8 mouse cellular contexts compared by ENCODE assay signal in the genomic region with DNA sequence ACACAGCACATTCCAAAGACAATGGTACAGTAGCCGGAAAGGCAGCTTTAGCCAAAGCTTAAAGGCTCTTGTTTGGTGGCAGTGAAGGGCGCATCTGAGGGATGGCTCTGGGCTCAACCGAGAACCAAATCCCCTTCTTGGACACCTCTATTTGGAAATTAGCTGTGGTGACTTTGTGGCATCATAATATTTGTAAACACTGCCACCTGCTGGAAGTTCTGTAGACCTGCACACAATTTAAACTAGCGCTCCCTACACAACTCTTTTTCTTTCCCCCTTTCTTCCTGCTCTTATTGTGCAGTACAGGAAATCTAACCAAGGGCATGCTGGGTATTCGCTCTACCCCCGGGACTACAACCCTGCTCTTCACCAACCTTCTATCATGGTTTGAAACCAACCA. TPM values are rescaled to one million over a fixed set of nuclear protein-coding genes. Genes with fewer than 3 reads are reported as not detected.
DNase-seq lines count a peak whose midpoint lies in the region; ATAC-seq and TF ChIP-seq lines count a peak whose summit lies in the region.

No protein-coding gene starts in this region.

- 11% methylated on average over 6 of the region's 6 CpGs for WGBS in embryonic facial prominence, embryonic 13.5 days
- WGBS in limb, embryonic 12.5 days: 20% methylated on average over 6 of the region's 6 CpGs
- WGBS in neural tube, embryonic 11.5 days: 19% methylated on average over 6 of the region's 6 CpGs
- WGBS in heart, embryonic 12.5 days: 11% methylated on average over 6 of the region's 6 CpGs

- POLR2A ChIA-PET in Patski (lab: Charles Lee): interaction anchor here (0.7 to 2.7 kb wide), 2 partner anchors 11 to 18 kb away, joined by 3 to 12 read pairs; a partner anchor contains a TSS

- 0 out of 2 replicates have a peak, but pooled peaks cover 3% of the 10 kb centered on the region for H3K4me1 ChIP-seq in embryonic facial prominence, embryonic 13.5 days
- H3K4me1 ChIP-seq in limb, embryonic 12.5 days (replicated peaks): no peaks in the 10 kb centered on the region
- H3K4me1 ChIP-seq in neural tube, embryonic 11.5 days (ENCODE audit: control insufficient read depth, insufficient read depth, low read length): no peaks in the 10 kb centered on the region
- H3K4me1 ChIP-seq in heart, embryonic 12.5 days (replicated peaks): peaks cover 4% of the 10 kb centered on the region; the same call in 1 of the 2 replicates

- H3K9ac ChIP-seq in embryonic facial prominence, embryonic 13.5 days: no peak overlapping the region
- H3K9ac ChIP-seq in limb, embryonic 12.5 days (replicated peaks): no peak overlapping the region
- H3K9ac ChIP-seq in neural tube, embryonic 11.5 days (ENCODE audit: low read length): no peak overlapping the region
- H3K9ac ChIP-seq in heart, embryonic 12.5 days: no peak overlapping the region

- no peaks in the 10 kb centered on the region for H3K36me3 ChIP-seq in embryonic facial prominence, embryonic 13.5 days
- H3K36me3 ChIP-seq in limb, embryonic 12.5 days: no peaks in the 10 kb centered on the region
- H3K36me3 ChIP-seq in neural tube, embryonic 11.5 days (ENCODE audit: control insufficient read depth, insufficient read depth, low read length): no peaks in the 10 kb centered on the region
- no peaks in the 10 kb centered on the region for H3K36me3 ChIP-seq in heart, embryonic 12.5 days

- no peak overlapping the region for H3K4me3 ChIP-seq in layer of hippocampus, adult 2 months
- no peak overlapping the region for H3K4me3 ChIP-seq in embryonic facial prominence, embryonic 13.5 days
- H3K4me3 ChIP-seq in limb, embryonic 12.5 days (replicated peaks): no peak overlapping the region
- no peak overlapping the region for H3K4me3 ChIP-seq in neural tube, embryonic 11.5 days (ENCODE audit: low read depth, low read length)
- H3K4me3 ChIP-seq in heart, embryonic 12.5 days: no peak overlapping the region

- peak; percentile 76 for ATAC-seq in Patski
- 0 out of 2 replicates have a peak, but pooled peaks have one; percentile 11 for ATAC-seq in embryonic facial prominence, embryonic 13.5 days (ENCODE audit: insufficient number of reproducible peaks, insufficient read depth, low FRiP score, low TSS enrichment, low read depth)
- peak; percentile 61; the same call in 1 of the 2 replicates for ATAC-seq in limb, embryonic 12.5 days (ENCODE audit: insufficient number of reproducible peaks, insufficient read depth, low FRiP score, low TSS enrichment, low read depth)
- peak; percentile 61; the same call in 1 of the 2 replicates for ATAC-seq in neural tube, embryonic 11.5 days (ENCODE audit: insufficient read depth, low FRiP score, low TSS enrichment)
- no peak for ATAC-seq in heart, embryonic 12.5 days (ENCODE audit: insufficient number of reproducible peaks, low FRiP score)

- CTCF ChIA-PET in Patski (lab: Charles Lee): interaction anchor here (0.8 to 2.6 kb wide), 13 partner anchors 9 to 169 kb away, joined by 3 to 16 read pairs (median 5); a partner anchor contains a TSS

- peak; percentile 90 for TF ChIP-seq CTCF in layer of hippocampus, adult 2 months (conservative IDR thresholded peaks at IDR 0.05)
- TF ChIP-seq CTCF in Patski (IDR thresholded peaks at IDR 0.05): peak; percentile 77

- DNase-seq in layer of hippocampus, adult 2 months (ENCODE audit: low spot score in 2 of 2): peak in 1 of 2 experiments; percentile 46
- no peak for DNase-seq in layer of hippocampus, adult 8-10 months (ENCODE audit: low spot score in 2 of 2)
- no peak for DNase-seq in Patski (ENCODE audit: low read depth, low spot score)
- peak; percentile 48 for DNase-seq in neural tube, embryonic 11.5 days (ENCODE audit: low spot score)
- no peak for DNase-seq in right cerebral cortex, postnatal 36 days (ENCODE audit: low spot score in 2 of 2)

- peaks cover under 1% of the 10 kb centered on the region for H3K27me3 ChIP-seq in Patski
- H3K27me3 ChIP-seq in embryonic facial prominence, embryonic 13.5 days: peaks cover 1% of the 10 kb centered on the region; the same call in 1 of the 2 replicates
- H3K27me3 ChIP-seq in limb, embryonic 12.5 days: no peaks in the 10 kb centered on the region; the same call in 1 of the 2 replicates
- no peaks in the 10 kb centered on the region for H3K27me3 ChIP-seq in neural tube, embryonic 11.5 days (ENCODE audit: control insufficient read depth, insufficient read depth, low read length)
- H3K27me3 ChIP-seq in heart, embryonic 12.5 days (replicated peaks): peaks cover 6% of the 10 kb centered on the region

- in situ Hi-C loops in Patski (cut with MboI; ENCODE audit: low pct_unique_long_range_greater_than_20kb): loop anchor here (5.0 to 25.0 kb wide), 5 partner anchors 42 to 1032 kb away; a partner anchor contains a TSS

- H3K9me3 ChIP-seq in embryonic facial prominence, embryonic 13.5 days: no peaks in the 10 kb centered on the region
- no peaks in the 10 kb centered on the region for H3K9me3 ChIP-seq in limb, embryonic 12.5 days
- no peaks in the 10 kb centered on the region for H3K9me3 ChIP-seq in neural tube, embryonic 11.5 days (ENCODE audit: control insufficient read depth, low read length)
- no peaks in the 10 kb centered on the region for H3K9me3 ChIP-seq in heart, embryonic 12.5 days (replicated peaks)

- H3K4me2 ChIP-seq in embryonic facial prominence, embryonic 13.5 days: no peak overlapping the region
- no peak overlapping the region for H3K4me2 ChIP-seq in limb, embryonic 12.5 days
- H3K4me2 ChIP-seq in neural tube, embryonic 11.5 days (ENCODE audit: low read depth): no peak overlapping the region
- H3K4me2 ChIP-seq in heart, embryonic 12.5 days: no peak overlapping the region

- no peak overlapping the region for H3K27ac ChIP-seq in layer of hippocampus, adult 2 months
- H3K27ac ChIP-seq in embryonic facial prominence, embryonic 13.5 days: no peak overlapping the region
- no peak overlapping the region for H3K27ac ChIP-seq in limb, embryonic 12.5 days
- no peak overlapping the region for H3K27ac ChIP-seq in neural tube, embryonic 11.5 days (ENCODE audit: low read depth, low read length)
- no peak overlapping the region for H3K27ac ChIP-seq in heart, embryonic 12.5 days (ENCODE audit: poor library complexity, severe bottlenecking)

RNA-seq across cellular contexts. Expression of a gene that starts 11.4 kb away (rescaled TPM):
- total RNA-seq in layer of hippocampus, adult 2 months (2021): 100 to 1,000 TPM; 540 to 581 TPM
- 100 to 1,000 TPM; 561 to 645 (median 604) TPM for total RNA-seq in layer of hippocampus, adult 8-10 months (2022)
- 1,843 TPM for polyA plus RNA-seq in Patski (2021)
- polyA plus RNA-seq in embryonic facial prominence, embryonic 13.5 days (2015; fragmentation: Nextera tagmentation; extraction: Ambion mirVana): 308 and 321 TPM in 2 replicates
- polyA plus RNA-seq in limb, embryonic 12.5 days (2016; fragmentation: Nextera tagmentation; extraction: Ambion mirVana): 480 and 486 TPM in 2 replicates
- 517 and 530 TPM in 2 replicates for polyA plus RNA-seq in neural tube, embryonic 11.5 days (2014; fragmentation: Nextera tagmentation; extraction: Ambion mirVana)
- 777 and 782 TPM in 2 replicates for polyA plus RNA-seq in heart, embryonic 12.5 days (2016; fragmentation: Nextera tagmentation; extraction: Ambion mirVana)

RNA-seq across cellular contexts. Expression of a gene that starts 46.2 kb away (rescaled TPM):
- under 1 TPM; 0.12 to 0.13 TPM for total RNA-seq in layer of hippocampus, adult 2 months (2021)
- total RNA-seq in layer of hippocampus, adult 8-10 months (2022): under 1 TPM in 3 of 4 experiments, not detected in 1; 0.16 to 0.18 (median 0.16) TPM
- not detected for polyA plus RNA-seq in Patski (2021)
- 0.66 TPM in 1 of 2 replicates, not detected in the other for polyA plus RNA-seq in embryonic facial prominence, embryonic 13.5 days (2015; fragmentation: Nextera tagmentation; extraction: Ambion mirVana)
- polyA plus RNA-seq in limb, embryonic 12.5 days (2016; fragmentation: Nextera tagmentation; extraction: Ambion mirVana): not detected in 2 replicates
- polyA plus RNA-seq in neural tube, embryonic 11.5 days (2014; fragmentation: Nextera tagmentation; extraction: Ambion mirVana): not detected in 2 replicates
- 0.40 TPM in 1 of 2 replicates, not detected in the other for polyA plus RNA-seq in heart, embryonic 12.5 days (2016; fragmentation: Nextera tagmentation; extraction: Ambion mirVana)

RNA-seq across cellular contexts. Expression of a gene that starts 52.3 kb away (rescaled TPM):
- total RNA-seq in layer of hippocampus, adult 2 months (2021): 1 to 10 TPM; 1.7 to 2.3 TPM
- 1 to 10 TPM; 1.7 to 2.3 (median 1.9) TPM for total RNA-seq in layer of hippocampus, adult 8-10 months (2022)
- not detected for polyA plus RNA-seq in Patski (2021)
- polyA plus RNA-seq in embryonic facial prominence, embryonic 13.5 days (2015; fragmentation: Nextera tagmentation; extraction: Ambion mirVana): 3.9 and 6.7 TPM in 2 replicates
- polyA plus RNA-seq in limb, embryonic 12.5 days (2016; fragmentation: Nextera tagmentation; extraction: Ambion mirVana): 0.44 and 0.59 TPM in 2 replicates
- 3.4 and 3.6 TPM in 2 replicates for polyA plus RNA-seq in neural tube, embryonic 11.5 days (2014; fragmentation: Nextera tagmentation; extraction: Ambion mirVana)
- 2.5 TPM in 2 replicates for polyA plus RNA-seq in heart, embryonic 12.5 days (2016; fragmentation: Nextera tagmentation; extraction: Ambion mirVana)
